Comparison of ENCODE assay signal across 8 mouse cellular contexts in genomic region chr4:133277104-133278026, GRCm38 (mm10). TPM values are rescaled to one million over a fixed set of nuclear protein-coding genes. Genes with fewer than 3 reads are reported as not detected.
DNase-seq lines count a peak whose midpoint lies in the region; ATAC-seq and TF ChIP-seq lines count a peak whose summit lies in the region.

Tmem222 (minus strand) TSS chr4:133277792.

- H3K9ac ChIP-seq in kidney, embryonic 15.5 days: peak within 1 kb of the TSS; percentile 75

- peak; percentile 98 for DNase-seq in A20 (ENCODE audit: low read depth, low spot score)
- DNase-seq in heart, embryonic 10.5 days (ENCODE audit: low spot score): peak; percentile 97
- peak; percentile 92 for DNase-seq in liver
- peak; percentile 94 to 97 for DNase-seq in spleen, postnatal 4 days (ENCODE audit: low spot score in 2 of 2)

- no peak for TF ChIP-seq CTCF in bone marrow macrophage, adult 2 months (IDR thresholded peaks at IDR 0.05; ENCODE audit: low read depth, low read length)
- no peak for TF ChIP-seq CTCF in embryonic fibroblast, embryonic 13.5 days (IDR thresholded peaks at IDR 0.05; ENCODE audit: borderline replicate concordance, insufficient read depth, low read length)

- peaks cover 4% of the 10 kb centered on the region; the same call in 1 of the 2 replicates for H3K36me3 ChIP-seq in heart, embryonic 10.5 days
- peaks cover 12% of the 10 kb centered on the region; the same call in 1 of the 2 replicates for H3K36me3 ChIP-seq in kidney, embryonic 15.5 days

- peak within 1 kb of the TSS; percentile 68 for H3K27ac ChIP-seq in bone marrow macrophage, adult 2 months (ENCODE audit: insufficient read depth, low read depth, low read length)
- H3K27ac ChIP-seq in embryonic fibroblast, embryonic 13.5 days (ENCODE audit: insufficient read depth, low read length): peak within 1 kb of the TSS; percentile 68
- H3K27ac ChIP-seq in heart, embryonic 10.5 days: peak within 1 kb of the TSS; percentile 92
- H3K27ac ChIP-seq in kidney, embryonic 15.5 days: peak within 1 kb of the TSS; percentile 94

- no peaks in the 10 kb centered on the region for H3K27me3 ChIP-seq in heart, embryonic 10.5 days (ENCODE audit: insufficient read depth, poor library complexity, severe bottlenecking)
- H3K27me3 ChIP-seq in kidney, embryonic 15.5 days: no peaks in the 10 kb centered on the region

- peak; percentile 92 for ATAC-seq in kidney, embryonic 15.5 days (replicated peaks; ENCODE audit: low FRiP score)
- ATAC-seq in monocyte, adult 5-6 weeks (replicated peaks; ENCODE audit: insufficient number of reproducible peaks, low FRiP score, low TSS enrichment, poor library complexity, severe bottlenecking): peak; percentile 95

- under 1% methylated on average over 73 of the region's 73 CpGs for WGBS in heart, embryonic 10.5 days
- under 1% methylated on average over 73 of the region's 73 CpGs for WGBS in kidney, embryonic 15.5 days

- TF ChIP-seq POLR2A in bone marrow macrophage, adult 2 months (IDR thresholded peaks at IDR 0.05; ENCODE audit: borderline replicate concordance, low read depth, low read length): no peak
- TF ChIP-seq POLR2A in embryonic fibroblast, embryonic 13.5 days (IDR thresholded peaks at IDR 0.05; ENCODE audit: low read depth, low read length): peak; percentile 59

- no peaks in the 10 kb centered on the region for H3K9me3 ChIP-seq in heart, embryonic 10.5 days
- no peaks in the 10 kb centered on the region for H3K9me3 ChIP-seq in kidney, embryonic 15.5 days (replicated peaks)

- peaks cover 18% of the 10 kb centered on the region for H3K4me1 ChIP-seq in bone marrow macrophage, adult 2 months (ENCODE audit: control insufficient read depth, insufficient read depth, low read length)
- peaks cover 2% of the 10 kb centered on the region; the same call in 1 of the 2 replicates for H3K4me1 ChIP-seq in embryonic fibroblast, embryonic 13.5 days (ENCODE audit: control insufficient read depth, insufficient read depth, low read length)
- H3K4me1 ChIP-seq in heart, embryonic 10.5 days: peaks cover 34% of the 10 kb centered on the region
- H3K4me1 ChIP-seq in kidney, embryonic 15.5 days: peaks cover 31% of the 10 kb centered on the region

- peak within 1 kb of the TSS; percentile 80 for H3K4me3 ChIP-seq in bone marrow macrophage, adult 2 months (ENCODE audit: insufficient read depth, low read length)
- peak within 1 kb of the TSS; percentile 88 for H3K4me3 ChIP-seq in embryonic fibroblast, embryonic 13.5 days (ENCODE audit: insufficient read depth, low read length)
- H3K4me3 ChIP-seq in heart, embryonic 10.5 days: peak within 1 kb of the TSS; percentile 82
- H3K4me3 ChIP-seq in kidney, embryonic 15.5 days (replicated peaks): peak within 1 kb of the TSS; percentile 88

- peak within 1 kb of the TSS; percentile 77 for H3K4me2 ChIP-seq in kidney, embryonic 15.5 days

RNA-seq across cellular contexts. Expression of gene Tmem222, which starts in this region (rescaled TPM):
- 36.1 and 40.8 TPM in 2 replicates for polyA plus RNA-seq in bone marrow macrophage, adult 2 months (2012; ENCODE audit: insufficient read depth, insufficient read length, missing spikeins)
- polyA plus RNA-seq in embryonic fibroblast, embryonic 13.5 days (2011; ENCODE audit: insufficient read length, low read depth, missing spikeins): 37.8 and 47.7 TPM in 2 replicates
- polyA plus RNA-seq in heart, embryonic 10.5 days (2016; fragmentation: Nextera tagmentation; extraction: Ambion mirVana): 66.8 and 75.2 TPM in 2 replicates
- polyA plus RNA-seq in kidney, embryonic 15.5 days (2015; fragmentation: Nextera tagmentation; extraction: Ambion mirVana): 77.3 and 85.7 TPM in 2 replicates
- total RNA-seq in monocyte, adult 5-6 weeks (2017): 13.8 to 25.7 TPM (median 19.1 TPM) in 3 replicates

Comparison
In these comparisons a context has a peak if more than half of its experiments do, and no peak if none do; other contexts are left out.
1. Peak in every context shown above with its lines: DNase-seq, ATAC-seq, H3K4me3 ChIP-seq and H3K27ac ChIP-seq.